Mouse (Mus musculus) kidney, embryonic 16.5 days (tissue): ENCODE data around the gene Casp9. TPM values are rescaled to one million over a fixed set of nuclear protein-coding genes. Genes with fewer than 3 reads are reported as not detected.
A peak's percentile ranks its signal among the peaks of the same experiment; 100 is the strongest.

ENCODE experiments used
- ATAC-seq: fragments of 200-750 bp; cut with Nextera tagmentation; 2 replicates; pipeline ENCODE4 v1.8.0; 2017; ENCODE audit warnings: moderate TSS enrichment; ENCODE audit not compliant: low FRiP score, low TSS enrichment
- H3K27ac ChIP-seq: fragments of 300-500 bp; sonication (generic); 2 replicates; pipeline ENCODE4 v1.5.1; 2014; ENCODE audit warnings: low read length
- H3K27me3 ChIP-seq: fragments of 300-500 bp; sonication (generic); 2 replicates; pipeline ENCODE4 v1.6.1; 2014; ENCODE audit warnings: low read length, control low read depth, mixed read lengths; ENCODE audit not compliant: insufficient read depth
- H3K36me3 ChIP-seq: fragments of 300-500 bp; sonication (generic); 2 replicates; pipeline ENCODE4 v1.6.1; 2014; ENCODE audit warnings: low read length, control low read depth, mixed read lengths; ENCODE audit not compliant: insufficient read depth
- H3K4me1 ChIP-seq: fragments of 300-500 bp; sonication (generic); 2 replicates; pipeline ENCODE4 v1.6.1; 2014; ENCODE audit warnings: low read length, control low read depth, mixed read lengths; ENCODE audit not compliant: insufficient read depth
- H3K4me2 ChIP-seq: fragments of 300-500 bp; sonication (generic); replicated peaks from 2 replicates; pipeline ENCODE4 v1.6.1; 2014; ENCODE audit warnings: low read depth, low read length
- H3K4me3 ChIP-seq: fragments of 300-500 bp; sonication (generic); 2 replicates; pipeline ENCODE4 v1.5.1; 2014; ENCODE audit warnings: mild to moderate bottlenecking, low read length
- H3K9ac ChIP-seq: fragments of 300-500 bp; sonication (generic); replicated peaks from 2 replicates; pipeline ENCODE4 v1.6.1; 2014; ENCODE audit warnings: low read length
- H3K9me3 ChIP-seq: fragments of 300-500 bp; sonication (generic); 2 replicates; pipeline ENCODE4 v1.6.1; 2016; ENCODE audit warnings: low read length, control low read depth
- WGBS: fragments of 180-500 bp; shearing (Covaris S2); extraction: QIAGEN DNeasy Blood & Tissue Kit; methylation state at CpG from one replicate; pipeline ENCODE4 v1.1.7; 2014; 5-methylcytosine and 5-hydroxymethylcytosine counted together
- polyA plus RNA-seq: library from polyadenylated mRNA; unstranded; fragments of >200 nt; fragmentation: Nextera tagmentation; extraction: Ambion mirVana; gene quantifications from 2 replicates; pipeline ENCODE4 v1.2.1, GENCODE M21; 2015

The Casp9 gene
- polyA plus RNA-seq, 1 experiment from 2014 or later: 30.2 TPM

DNA sequence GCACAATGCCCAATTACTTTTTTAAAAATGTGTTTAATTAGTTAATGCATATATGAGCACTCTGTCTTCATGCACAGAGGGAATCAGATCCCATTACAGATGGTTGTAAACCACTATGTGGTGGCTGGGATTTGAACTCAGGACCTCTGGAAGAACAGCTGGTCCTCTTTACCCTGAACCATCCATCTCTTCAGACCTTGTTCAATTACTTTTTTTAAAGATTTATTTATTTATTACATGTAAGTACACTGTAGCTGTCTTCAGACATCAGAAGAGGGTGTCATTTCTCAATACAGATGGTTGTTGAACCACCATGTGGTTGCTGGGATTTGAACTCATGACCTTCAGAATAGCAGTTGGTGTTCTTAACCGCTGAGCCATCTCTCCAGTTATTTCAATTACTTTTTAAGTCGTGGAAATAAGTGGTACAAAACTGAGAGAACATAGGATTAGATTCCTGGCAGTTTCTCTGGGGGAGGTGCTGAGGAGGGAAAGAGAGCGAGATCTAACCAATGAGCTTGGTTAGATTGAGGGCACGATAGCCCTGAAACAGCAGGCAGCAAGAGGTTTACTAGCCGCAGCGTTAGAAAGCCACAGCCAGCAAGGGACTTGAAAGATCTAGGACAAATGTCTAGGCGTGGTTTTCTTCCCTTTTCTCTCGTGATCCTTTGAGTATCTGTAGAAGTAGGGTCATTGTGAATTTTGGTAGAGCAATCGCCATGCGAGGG lies 694 bp upstream of the Casp9 start:
- H3K9ac ChIP-seq: peak overlapping the region; percentile 53
- H3K27ac ChIP-seq: peak overlapping the region; percentile 98
- H3K9me3 ChIP-seq: no peaks in the 10 kb centered on the region
- 8% methylated on average over 10 of the region's 10 CpGs for WGBS
- H3K27me3 ChIP-seq: no peaks in the 10 kb centered on the region
- peak overlapping the region; percentile 78 for H3K4me3 ChIP-seq
- peak overlapping the region; percentile 77 for H3K4me2 ChIP-seq
- H3K4me1 ChIP-seq: peaks cover 29% of the 10 kb centered on the region
- peaks cover 8% of the 10 kb centered on the region for H3K36me3 ChIP-seq
- ATAC-seq: no peak

DNA sequence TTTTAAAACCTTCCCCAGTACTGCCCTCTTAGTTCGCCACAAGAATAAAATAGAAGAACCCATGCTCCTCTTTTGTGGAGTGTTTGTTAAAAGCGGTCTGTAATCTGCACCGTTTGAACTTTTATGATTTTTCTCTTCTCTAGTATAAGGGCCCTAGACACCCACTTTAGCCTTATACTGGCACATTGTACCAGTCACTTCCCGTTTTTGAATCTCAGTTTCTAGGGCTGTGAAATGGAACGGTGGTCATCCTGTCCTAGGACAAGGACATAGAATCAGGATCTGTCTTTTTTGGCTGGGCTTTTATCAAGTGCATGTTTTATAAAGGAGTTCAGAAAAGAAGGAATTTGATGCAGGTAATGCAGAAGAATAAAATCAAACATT lies 732 bp downstream of the Casp9 start:
- no peak for ATAC-seq
- H3K27me3 ChIP-seq: no peaks in the 10 kb centered on the region
- 8% methylated on average over 5 of the region's 5 CpGs for WGBS
- peaks cover 29% of the 10 kb centered on the region for H3K4me1 ChIP-seq
- H3K36me3 ChIP-seq: peaks cover 10% of the 10 kb centered on the region; the same call in 1 of the 2 replicates
- no peaks in the 10 kb centered on the region for H3K9me3 ChIP-seq
- H3K4me2 ChIP-seq: peak overlapping the region; percentile 77
- peak overlapping the region; percentile 98 for H3K27ac ChIP-seq
- peak overlapping the region; percentile 78 for H3K4me3 ChIP-seq
- H3K9ac ChIP-seq: peak overlapping the region; percentile 80

DNA sequence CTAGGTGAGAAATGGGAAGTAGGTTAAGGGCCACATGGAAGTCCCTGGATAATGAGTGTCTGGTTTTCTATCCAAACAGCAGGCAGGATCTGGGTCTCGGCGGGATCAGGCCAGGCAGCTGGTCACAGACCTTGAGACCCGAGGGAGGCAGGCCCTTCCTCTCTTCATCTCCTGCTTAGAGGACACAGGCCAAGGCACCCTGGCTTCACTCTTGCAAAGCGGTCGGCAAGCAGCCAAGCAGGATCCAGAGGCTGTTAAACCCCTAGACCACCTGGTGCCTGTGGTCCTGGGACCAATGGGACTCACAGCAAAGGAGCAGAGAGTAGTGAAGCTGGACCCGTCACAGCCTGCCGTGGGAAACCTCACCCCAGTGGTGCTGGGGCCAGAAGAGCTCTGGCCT lies 2.9 kb downstream of the Casp9 start:
- Histone ChIP-seq H3K27me3 (no peaks in the 10 kb centered on the region), H3K4me1 (peaks cover 20% of the 10 kb centered on the region), H3K4me3 (no peak overlapping the region), H3K9ac (0 out of 2 replicates have a peak overlapping the region, but pooled peaks have one; percentile 12), H3K27ac (no peak overlapping the region), H3K4me2 (no peak overlapping the region), H3K9me3 (no peaks in the 10 kb centered on the region), H3K36me3 (peaks cover 10% of the 10 kb centered on the region; the same call in 1 of the 2 replicates)
- ATAC-seq: no peak
- 71% methylated on average over 7 of the region's 7 CpGs for whole genome bisulfite sequencing

DNA sequence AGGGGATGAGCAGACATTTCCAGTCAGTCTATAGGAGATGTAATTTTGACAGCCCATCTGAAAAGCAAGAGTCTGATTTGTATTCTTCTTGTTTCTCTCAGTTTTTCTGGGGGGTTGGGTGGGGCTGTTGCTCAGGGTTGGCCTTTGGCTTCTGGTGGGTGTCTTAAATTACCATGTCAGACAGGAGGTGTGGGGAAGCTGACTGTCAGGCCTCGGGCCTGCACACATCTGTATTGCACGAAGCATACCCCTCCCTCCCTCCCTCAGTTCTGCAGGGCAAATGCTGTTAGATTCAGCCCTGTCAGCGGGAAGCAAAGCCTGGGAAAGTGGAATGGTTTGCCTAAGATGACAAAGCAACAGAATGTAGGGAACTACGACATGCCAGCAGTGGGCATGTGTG lies 3.5 kb downstream of the Casp9 start:
- Histone ChIP-seq H3K36me3 (peaks cover 10% of the 10 kb centered on the region; the same call in 1 of the 2 replicates), H3K4me2 (no peak overlapping the region), H3K9ac (no peak overlapping the region), H3K4me1 (peaks cover 20% of the 10 kb centered on the region), H3K4me3 (no peak overlapping the region), H3K27me3 (no peaks in the 10 kb centered on the region), H3K9me3 (no peaks in the 10 kb centered on the region), H3K27ac (no peak overlapping the region)
- 79% methylated on average over 4 of the region's 4 CpGs for WGBS
- ATAC-seq: no peak

DNA sequence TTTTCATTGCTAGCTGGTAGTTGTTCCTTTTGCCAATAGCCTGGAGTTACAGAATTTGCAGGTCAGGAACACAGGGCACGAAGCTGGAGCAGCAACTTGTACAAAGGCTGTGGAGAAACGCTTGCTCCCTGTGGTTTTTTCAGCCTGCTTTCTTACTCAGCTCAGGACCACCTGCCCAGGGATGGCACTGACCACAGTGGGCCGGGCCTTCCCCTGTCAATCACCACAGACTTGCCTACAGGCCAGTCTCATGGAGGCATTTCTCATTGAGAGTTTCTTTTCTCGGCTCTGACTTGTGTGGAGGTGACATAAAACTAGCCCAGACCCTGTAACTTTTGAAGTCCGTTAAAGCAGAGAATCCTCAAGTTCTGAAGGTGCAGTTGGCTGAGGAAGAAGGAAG lies 4.1 kb downstream of the Casp9 start:
- H3K9me3 ChIP-seq: no peaks in the 10 kb centered on the region
- peaks cover 20% of the 10 kb centered on the region for H3K4me1 ChIP-seq
- no peak overlapping the region for H3K4me3 ChIP-seq
- no peak overlapping the region for H3K27ac ChIP-seq
- no peak overlapping the region for H3K4me2 ChIP-seq
- H3K36me3 ChIP-seq: peaks cover 10% of the 10 kb centered on the region; the same call in 1 of the 2 replicates
- H3K9ac ChIP-seq: no peak overlapping the region
- WGBS: 92% methylated on average over 5 of the region's 5 CpGs
- no peaks in the 10 kb centered on the region for H3K27me3 ChIP-seq
- ATAC-seq: no peak

DNA sequence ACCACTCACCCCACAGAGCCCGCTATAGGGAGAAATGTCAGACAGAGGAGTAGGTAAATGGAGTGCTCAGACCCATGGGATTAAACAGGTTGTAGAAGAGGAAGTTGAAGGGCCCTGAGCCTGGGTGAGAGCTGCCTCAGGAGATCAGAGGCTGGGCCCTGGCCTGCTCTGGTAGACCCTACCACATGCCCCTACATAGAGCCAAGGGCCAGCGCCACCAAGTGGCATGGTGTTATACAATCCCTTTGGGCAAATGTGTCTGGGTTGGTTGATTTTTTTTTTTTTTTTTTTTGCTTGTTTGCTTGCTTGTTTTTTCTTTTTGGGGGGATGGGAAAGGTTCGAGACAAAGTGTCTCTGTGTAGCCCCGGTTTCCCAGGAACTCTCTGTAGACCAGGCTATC lies 10.7 kb downstream of the Casp9 start:
- WGBS: 92% methylated on average over 4 of the region's 4 CpGs
- no peak overlapping the region for H3K27ac ChIP-seq
- no peaks in the 10 kb centered on the region for H3K27me3 ChIP-seq
- H3K9me3 ChIP-seq: no peaks in the 10 kb centered on the region
- H3K4me3 ChIP-seq: no peak overlapping the region
- peaks cover 62% of the 10 kb centered on the region for H3K36me3 ChIP-seq
- H3K9ac ChIP-seq: no peak overlapping the region
- ATAC-seq: no peak
- H3K4me1 ChIP-seq: no peaks in the 10 kb centered on the region
- no peak overlapping the region for H3K4me2 ChIP-seq

DNA sequence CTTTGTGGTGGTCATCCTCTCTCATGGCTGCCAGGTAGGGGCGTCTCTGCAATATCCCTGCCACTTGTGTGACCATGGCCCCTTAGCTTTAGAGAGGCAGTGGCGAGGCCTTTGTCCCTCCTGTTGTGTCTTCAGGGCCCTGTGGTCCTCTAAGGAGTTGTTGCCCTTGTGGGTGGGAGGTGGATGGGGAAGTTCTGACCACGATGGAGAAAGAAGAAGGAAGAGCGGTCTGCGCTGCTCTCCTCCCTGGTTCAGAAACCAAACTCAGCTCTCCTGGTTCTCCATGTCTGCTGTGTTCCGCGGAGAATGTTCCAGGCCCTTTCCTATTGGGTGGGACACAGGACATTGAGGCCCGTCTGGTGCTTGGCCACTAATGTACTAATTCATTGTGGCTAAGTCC lies 12.5 kb downstream of the Casp9 start:
- no peaks in the 10 kb centered on the region for H3K4me1 ChIP-seq
- no peak overlapping the region for H3K27ac ChIP-seq
- H3K9ac ChIP-seq: no peak overlapping the region
- H3K4me2 ChIP-seq: no peak overlapping the region
- no peaks in the 10 kb centered on the region for H3K9me3 ChIP-seq
- no peak overlapping the region for H3K4me3 ChIP-seq
- 97% methylated on average over 8 of the region's 8 CpGs for WGBS
- H3K27me3 ChIP-seq: no peaks in the 10 kb centered on the region
- no peak for ATAC-seq
- peaks cover 73% of the 10 kb centered on the region for H3K36me3 ChIP-seq

DNA sequence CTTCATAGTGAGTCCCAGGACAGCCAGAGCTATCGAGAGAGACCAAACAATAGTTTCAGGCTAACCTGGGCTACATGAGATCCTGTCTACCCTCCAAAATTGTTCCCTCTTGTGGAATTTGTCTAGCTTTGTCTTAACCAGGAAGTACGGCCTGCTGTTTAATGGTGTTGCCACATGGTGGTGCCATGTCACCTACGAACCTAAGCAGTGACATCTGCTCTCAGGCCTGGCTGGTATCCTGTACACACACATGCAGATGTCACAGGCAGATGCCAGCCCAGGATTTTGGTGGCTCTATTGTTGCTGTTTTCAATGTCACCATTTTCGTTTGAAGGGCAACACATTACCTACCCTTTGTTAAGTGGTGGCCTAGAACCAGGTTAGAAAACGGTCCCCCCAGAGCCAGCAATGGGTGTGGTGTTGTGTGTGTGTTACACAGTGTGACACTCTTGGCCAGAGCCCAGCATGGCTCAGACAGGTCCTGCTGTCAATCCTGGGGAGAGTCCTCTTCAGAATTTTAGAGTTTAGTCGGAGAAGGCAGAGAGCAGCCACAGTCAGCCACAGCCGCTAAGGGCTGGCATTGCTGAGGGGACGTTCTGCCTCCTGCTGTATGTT lies 16.5 kb downstream of the Casp9 start:
- H3K4me1 ChIP-seq: no peaks in the 10 kb centered on the region
- no peak overlapping the region for H3K4me3 ChIP-seq
- H3K27ac ChIP-seq: no peak overlapping the region
- no peak overlapping the region for H3K4me2 ChIP-seq
- H3K9ac ChIP-seq: no peak overlapping the region
- no peaks in the 10 kb centered on the region for H3K9me3 ChIP-seq
- no peaks in the 10 kb centered on the region for H3K27me3 ChIP-seq
- peaks cover 77% of the 10 kb centered on the region for H3K36me3 ChIP-seq
- no peak for ATAC-seq
- 81% methylated on average over 8 of the region's 8 CpGs for WGBS

DNA sequence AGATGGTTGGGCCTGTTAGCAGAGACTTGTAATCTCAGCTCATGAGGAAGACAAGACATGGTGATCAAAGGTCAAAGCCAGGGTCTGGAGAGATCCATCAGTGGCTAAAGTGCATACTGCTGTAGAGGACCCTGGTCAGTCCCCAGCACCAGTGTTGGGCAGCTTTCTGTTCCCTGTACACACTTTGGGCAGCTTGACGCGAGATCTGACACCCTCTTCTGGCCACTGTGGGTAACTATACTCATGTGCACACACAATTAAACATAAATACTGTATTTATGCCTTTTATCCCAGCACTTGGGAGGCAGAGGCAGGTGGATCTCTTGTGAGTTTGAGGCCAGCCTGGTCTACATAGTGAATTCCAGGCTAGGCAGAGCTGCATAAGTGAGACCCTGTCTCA lies 17.6 kb downstream of the Casp9 start:
- Histone ChIP-seq H3K36me3 (peaks cover 67% of the 10 kb centered on the region), H3K4me3 (no peak overlapping the region), H3K27me3 (no peaks in the 10 kb centered on the region), H3K4me2 (no peak overlapping the region), H3K9me3 (no peaks in the 10 kb centered on the region), H3K9ac (no peak overlapping the region), H3K27ac (no peak overlapping the region), H3K4me1 (no peaks in the 10 kb centered on the region)
- 96% methylated on average over 2 of the region's 2 CpGs for WGBS
- no peak for ATAC-seq

DNA sequence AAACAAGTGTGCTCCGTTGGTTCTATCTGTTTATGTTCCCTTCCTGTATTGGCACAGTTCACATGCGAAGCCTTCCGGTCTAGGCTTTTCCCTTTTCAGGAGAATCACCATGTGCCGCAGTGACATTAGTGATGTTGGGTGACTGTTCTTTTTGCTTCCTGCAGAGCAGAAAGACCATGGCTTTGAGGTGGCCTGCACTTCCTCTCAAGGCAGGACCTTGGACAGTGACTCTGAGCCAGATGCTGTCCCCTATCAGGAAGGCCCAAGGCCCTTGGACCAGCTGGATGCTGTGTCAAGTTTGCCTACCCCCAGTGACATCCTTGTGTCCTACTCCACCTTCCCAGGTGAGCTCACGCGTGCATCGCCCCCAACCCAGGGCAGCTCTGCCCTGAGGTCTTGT lies 18.0 kb downstream of the Casp9 start:
- H3K9ac ChIP-seq: no peak overlapping the region
- peaks cover 63% of the 10 kb centered on the region for H3K36me3 ChIP-seq
- no peaks in the 10 kb centered on the region for H3K27me3 ChIP-seq
- 98% methylated on average over 7 of the region's 7 CpGs for WGBS
- no peak overlapping the region for H3K27ac ChIP-seq
- no peak overlapping the region for H3K4me3 ChIP-seq
- H3K4me1 ChIP-seq: no peaks in the 10 kb centered on the region
- H3K9me3 ChIP-seq: no peaks in the 10 kb centered on the region
- no peak for ATAC-seq
- H3K4me2 ChIP-seq: no peak overlapping the region
